Mouse (Mus musculus): ENCODE data around the gene Paxip1. TPM values are rescaled to one million over a fixed set of nuclear protein-coding genes. Genes with fewer than 3 reads are reported as not detected.

Gene Paxip1
- polyA plus RNA-seq, 1 experiment, result 19.4 TPM

DNA sequence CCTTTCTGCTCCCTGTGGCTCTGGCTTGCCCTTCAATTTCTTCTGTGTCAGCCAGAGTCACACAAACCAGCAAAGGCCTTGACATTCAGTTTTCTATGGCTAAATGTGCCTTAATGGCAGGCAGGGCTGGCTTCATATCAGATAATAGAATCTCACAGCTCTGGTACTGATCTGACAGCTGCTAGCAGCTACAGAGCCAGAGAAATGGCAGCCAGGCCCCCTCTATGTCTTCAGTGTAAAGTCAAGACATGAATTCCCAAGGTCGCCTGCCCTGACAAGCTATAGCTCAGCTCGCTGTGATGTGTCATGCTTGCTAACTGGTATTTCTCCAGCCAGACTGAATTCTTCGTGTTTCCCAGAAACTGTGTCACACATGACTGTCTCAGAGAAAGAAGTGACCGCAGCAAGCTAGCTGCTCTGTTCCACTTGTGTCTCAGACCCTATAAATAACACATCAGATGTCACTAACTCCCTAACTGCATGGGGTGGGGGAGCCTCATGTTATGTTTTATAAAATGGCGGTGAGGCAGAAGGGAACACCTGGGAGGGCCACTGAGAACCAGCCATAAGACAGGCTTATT is 59.1 kb downstream of the Paxip1 start:
- H3K4me3 ChIP-seq (ENCODE audit: insufficient read depth, low read length), result no peak overlapping the region
- H3K27ac ChIP-seq (ENCODE audit: insufficient read depth, low read depth, low read length), result no peak overlapping the region
- H3K4me1 ChIP-seq (ENCODE audit: control insufficient read depth, insufficient read depth, low read length), result no peaks in the 10 kb centered on the region
- TF ChIP-seq CTCF (IDR thresholded peaks at IDR 0.05; ENCODE audit: low read depth, low read length), result no peak
- TF ChIP-seq POLR2A (IDR thresholded peaks at IDR 0.05; ENCODE audit: borderline replicate concordance, low read depth, low read length), result no peak

DNA sequence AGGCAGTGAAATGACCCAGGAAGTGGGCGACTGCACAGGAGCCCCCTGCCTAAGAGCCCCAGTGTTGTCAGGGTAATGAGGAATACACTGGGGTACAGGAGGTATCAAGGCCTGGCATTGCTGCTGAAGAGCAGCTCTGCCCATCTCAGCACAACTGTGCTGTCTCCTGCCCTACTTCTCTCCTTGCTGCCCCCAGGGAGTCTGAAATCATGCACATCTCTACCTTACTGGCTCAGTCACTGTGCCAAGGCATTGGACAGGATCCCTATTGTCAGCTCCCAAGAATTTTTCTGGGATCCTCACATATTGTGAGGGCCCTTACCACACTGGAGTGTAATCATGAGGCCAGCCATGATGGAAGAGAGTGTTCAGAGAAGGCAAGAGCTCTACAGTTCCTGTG is 60.1 kb downstream of the Paxip1 start:
- TF ChIP-seq CTCF (IDR thresholded peaks at IDR 0.05; ENCODE audit: low read depth, low read length), result no peak
- TF ChIP-seq POLR2A (IDR thresholded peaks at IDR 0.05; ENCODE audit: borderline replicate concordance, low read depth, low read length), result no peak

DNA sequence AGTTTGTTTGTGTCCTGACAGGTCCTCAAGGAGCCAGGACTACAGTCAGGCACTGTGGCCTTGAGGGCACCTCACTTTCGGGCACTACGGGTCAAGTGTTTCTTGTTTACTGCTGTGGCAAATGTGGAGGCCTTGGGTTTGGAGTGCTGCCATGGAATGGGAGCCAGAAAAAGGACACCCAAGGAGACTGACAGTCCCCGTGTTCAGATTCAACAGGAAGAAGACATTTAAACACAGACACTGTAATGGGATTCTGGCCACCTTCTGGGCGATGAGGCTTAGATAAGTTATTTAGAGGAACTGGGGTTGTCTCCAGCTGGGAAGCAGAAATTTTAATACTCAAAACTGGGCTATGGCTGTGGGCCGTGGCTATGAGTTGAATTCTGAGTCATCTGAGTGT is 60.8 kb downstream of the Paxip1 start:
- no peak for TF ChIP-seq CTCF (IDR thresholded peaks at IDR 0.05; ENCODE audit: low read depth, low read length)
- no peak for TF ChIP-seq POLR2A (IDR thresholded peaks at IDR 0.05; ENCODE audit: borderline replicate concordance, low read depth, low read length)
- Histone ChIP-seq H3K27ac (ENCODE audit: insufficient read depth, low read depth, low read length) (no peak overlapping the region), H3K4me3 (ENCODE audit: insufficient read depth, low read length) (no peak overlapping the region), H3K4me1 (ENCODE audit: control insufficient read depth, insufficient read depth, low read length) (no peaks in the 10 kb centered on the region)

More for the DNA sequence above, 60.1 kb downstream of the Paxip1 start:
- Histone ChIP-seq H3K4me1 (ENCODE audit: control insufficient read depth, insufficient read depth, low read length) (no peaks in the 10 kb centered on the region), H3K4me3 (ENCODE audit: insufficient read depth, low read length) (no peak overlapping the region), H3K27ac (ENCODE audit: insufficient read depth, low read depth, low read length) (no peak overlapping the region)

DNA sequence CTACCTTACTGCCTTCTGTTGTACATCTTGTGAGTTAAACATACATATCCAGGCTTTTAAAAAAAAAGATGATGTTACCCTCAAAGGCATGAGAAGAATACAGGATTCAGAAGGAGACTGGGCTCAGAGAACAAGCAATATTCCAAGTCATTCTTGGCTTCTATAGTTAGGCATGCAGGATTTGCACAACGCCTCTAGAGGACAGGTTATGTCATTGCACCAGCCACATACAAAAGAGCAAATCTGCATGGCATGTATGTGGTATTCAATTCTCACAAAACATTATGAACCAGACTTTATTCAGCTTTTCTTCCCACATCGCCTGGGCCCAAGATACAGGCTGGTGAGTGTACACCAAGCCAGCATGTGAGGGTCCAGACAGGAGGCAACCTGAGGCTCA is 67.0 kb downstream of the Paxip1 start:
- Histone ChIP-seq H3K27ac (ENCODE audit: insufficient read depth, low read depth, low read length) (no peak overlapping the region), H3K4me3 (ENCODE audit: insufficient read depth, low read length) (no peak overlapping the region), H3K4me1 (ENCODE audit: control insufficient read depth, insufficient read depth, low read length) (no peaks in the 10 kb centered on the region)
- no peak for TF ChIP-seq CTCF (IDR thresholded peaks at IDR 0.05; ENCODE audit: low read depth, low read length)
- no peak for TF ChIP-seq POLR2A (IDR thresholded peaks at IDR 0.05; ENCODE audit: borderline replicate concordance, low read depth, low read length)

DNA sequence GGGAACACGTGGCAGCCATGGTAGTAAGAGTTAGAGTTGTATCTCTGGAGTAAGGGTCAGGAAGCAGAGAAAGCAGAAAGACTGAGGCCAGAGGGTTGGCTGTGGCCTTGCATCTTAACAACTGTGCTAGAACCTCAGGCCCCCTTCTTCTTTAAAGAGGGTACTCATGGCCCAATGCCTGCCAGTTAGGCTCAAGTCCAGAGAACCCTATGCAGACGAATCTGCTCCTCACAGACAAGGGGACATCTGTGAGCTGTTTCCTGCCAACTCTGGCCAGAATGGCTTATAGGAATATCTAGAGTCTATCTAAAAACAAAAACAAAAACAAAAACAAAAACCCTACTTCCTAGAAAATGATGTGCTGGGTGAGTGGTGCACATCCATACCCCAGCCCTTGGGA is 72.2 kb downstream of the Paxip1 start:
- no peaks in the 10 kb centered on the region for H3K4me1 ChIP-seq (ENCODE audit: control insufficient read depth, insufficient read depth, low read length)
- H3K4me3 ChIP-seq (ENCODE audit: insufficient read depth, low read length), result no peak overlapping the region
- TF ChIP-seq POLR2A (IDR thresholded peaks at IDR 0.05; ENCODE audit: borderline replicate concordance, low read depth, low read length), result no peak
- no peak for TF ChIP-seq CTCF (IDR thresholded peaks at IDR 0.05; ENCODE audit: low read depth, low read length)
- no peak overlapping the region for H3K27ac ChIP-seq (ENCODE audit: insufficient read depth, low read depth, low read length)

DNA sequence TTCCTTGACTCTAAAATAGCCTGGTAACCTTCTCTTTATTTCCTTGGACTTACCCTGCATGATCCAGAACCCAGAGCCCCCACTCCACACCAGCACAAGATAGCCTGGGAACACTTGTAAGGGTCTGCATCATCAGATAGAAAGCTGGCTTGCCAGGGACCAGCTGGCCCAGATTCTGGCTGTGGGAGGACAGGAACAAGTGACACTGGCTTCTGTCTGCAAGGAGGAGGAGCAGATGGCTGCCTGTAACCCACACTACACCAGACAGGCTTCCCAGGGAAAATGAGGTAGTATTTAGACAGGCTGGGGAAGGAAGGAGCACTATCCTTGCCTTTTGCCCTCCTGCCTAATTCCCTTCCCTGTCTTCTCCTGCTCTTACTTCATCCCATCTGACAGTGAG is 74.2 kb downstream of the Paxip1 start:
- TF ChIP-seq POLR2A (IDR thresholded peaks at IDR 0.05; ENCODE audit: borderline replicate concordance, low read depth, low read length) (no peak), CTCF (IDR thresholded peaks at IDR 0.05; ENCODE audit: low read depth, low read length) (no peak)
- H3K27ac ChIP-seq (ENCODE audit: insufficient read depth, low read depth, low read length), result no peak overlapping the region
- no peak overlapping the region for H3K4me3 ChIP-seq (ENCODE audit: insufficient read depth, low read length)
- H3K4me1 ChIP-seq (ENCODE audit: control insufficient read depth, insufficient read depth, low read length), result no peaks in the 10 kb centered on the region

DNA sequence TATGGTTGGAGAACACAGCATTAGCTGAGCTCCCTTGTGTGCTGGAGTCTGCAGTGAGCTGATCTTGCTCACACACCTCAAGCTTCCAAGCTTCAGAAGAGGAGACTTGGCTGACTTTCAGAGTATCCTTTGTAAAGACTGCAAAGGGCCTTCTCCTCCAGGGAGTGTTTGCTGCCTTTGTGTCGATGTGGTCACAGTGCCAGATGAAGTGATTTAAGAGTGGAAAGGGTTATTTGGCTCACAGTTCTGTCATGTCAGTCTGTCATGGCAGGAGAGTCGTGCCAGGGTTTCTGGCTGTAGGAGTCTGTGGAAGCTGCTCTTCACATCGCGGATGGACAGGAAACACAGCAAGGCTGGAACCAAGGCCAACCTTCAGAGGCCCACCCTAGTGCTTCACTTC is 75.5 kb downstream of the Paxip1 start:
- Histone ChIP-seq H3K4me1 (ENCODE audit: control insufficient read depth, insufficient read depth, low read length) (no peaks in the 10 kb centered on the region), H3K4me3 (ENCODE audit: insufficient read depth, low read length) (no peak overlapping the region), H3K27ac (ENCODE audit: insufficient read depth, low read depth, low read length) (no peak overlapping the region)
- TF ChIP-seq CTCF (IDR thresholded peaks at IDR 0.05; ENCODE audit: low read depth, low read length), result no peak
- TF ChIP-seq POLR2A (IDR thresholded peaks at IDR 0.05; ENCODE audit: borderline replicate concordance, low read depth, low read length), result no peak

DNA sequence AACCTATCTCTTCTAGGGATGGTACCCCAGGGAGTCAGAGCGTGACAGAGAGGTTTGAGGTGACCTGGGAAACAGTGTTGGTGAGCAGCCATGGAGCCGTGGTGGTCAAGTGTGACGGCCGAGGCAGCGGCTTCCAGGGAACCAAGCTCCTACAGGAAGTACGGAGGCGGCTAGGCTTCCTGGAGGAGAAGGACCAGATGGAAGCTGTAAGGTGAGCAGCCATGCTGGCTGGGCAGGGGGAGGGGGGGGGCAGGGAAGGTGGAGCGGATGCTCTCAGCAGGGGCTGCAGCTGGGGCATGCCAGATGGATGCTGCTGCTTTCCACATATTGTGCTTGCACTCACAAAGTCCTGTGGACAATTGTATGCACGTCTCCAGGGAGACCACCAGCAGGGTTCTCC is 77.1 kb downstream of the Paxip1 start:
- Histone ChIP-seq H3K4me3 (ENCODE audit: insufficient read depth, low read length) (no peak overlapping the region), H3K4me1 (ENCODE audit: control insufficient read depth, insufficient read depth, low read length) (no peaks in the 10 kb centered on the region), H3K27ac (ENCODE audit: insufficient read depth, low read depth, low read length) (no peak overlapping the region)
- no peak for TF ChIP-seq CTCF (IDR thresholded peaks at IDR 0.05; ENCODE audit: low read depth, low read length)
- TF ChIP-seq POLR2A (IDR thresholded peaks at IDR 0.05; ENCODE audit: borderline replicate concordance, low read depth, low read length), result no peak

DNA sequence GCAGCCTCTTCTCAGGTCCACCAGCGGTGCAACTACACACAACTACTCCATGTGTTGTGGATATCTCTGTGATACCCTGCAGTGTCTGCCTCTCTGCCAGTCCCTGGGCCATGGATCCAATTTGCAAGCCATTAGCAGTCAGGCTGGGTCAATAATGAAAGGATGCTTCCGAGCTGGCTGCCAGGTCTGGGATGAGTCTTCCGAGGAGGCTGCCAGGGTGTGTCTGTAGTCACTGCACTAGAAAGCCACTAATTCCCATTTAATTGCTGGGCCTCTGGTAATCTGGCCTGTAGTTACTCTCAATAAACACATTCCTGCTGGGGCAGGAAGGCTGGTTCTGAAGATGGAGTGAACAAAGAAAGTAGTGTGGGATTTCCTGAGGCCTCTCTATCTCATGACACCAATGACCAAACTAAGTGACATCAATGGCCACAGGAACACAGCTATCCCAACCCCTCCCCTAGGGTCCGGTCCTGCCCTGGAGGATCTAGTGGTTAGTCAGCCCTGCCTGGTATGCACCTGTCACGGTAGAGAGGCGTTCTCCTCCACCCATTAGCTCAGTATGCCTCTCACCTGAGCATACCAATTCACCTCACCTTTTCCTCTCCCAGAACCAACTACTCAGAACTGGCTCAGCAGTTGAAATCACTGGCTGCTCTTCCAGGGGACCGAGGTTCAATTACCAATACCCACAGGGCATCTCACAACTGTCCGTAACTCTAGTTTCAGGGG is 79.9 kb downstream of the Paxip1 start:
- no peak overlapping the region for H3K4me3 ChIP-seq (ENCODE audit: insufficient read depth, low read length)
- H3K27ac ChIP-seq (ENCODE audit: insufficient read depth, low read depth, low read length), result no peak overlapping the region
- no peaks in the 10 kb centered on the region for H3K4me1 ChIP-seq (ENCODE audit: control insufficient read depth, insufficient read depth, low read length)
- no peak for TF ChIP-seq POLR2A (IDR thresholded peaks at IDR 0.05; ENCODE audit: borderline replicate concordance, low read depth, low read length)
- TF ChIP-seq CTCF (IDR thresholded peaks at IDR 0.05; ENCODE audit: low read depth, low read length), result no peak

DNA sequence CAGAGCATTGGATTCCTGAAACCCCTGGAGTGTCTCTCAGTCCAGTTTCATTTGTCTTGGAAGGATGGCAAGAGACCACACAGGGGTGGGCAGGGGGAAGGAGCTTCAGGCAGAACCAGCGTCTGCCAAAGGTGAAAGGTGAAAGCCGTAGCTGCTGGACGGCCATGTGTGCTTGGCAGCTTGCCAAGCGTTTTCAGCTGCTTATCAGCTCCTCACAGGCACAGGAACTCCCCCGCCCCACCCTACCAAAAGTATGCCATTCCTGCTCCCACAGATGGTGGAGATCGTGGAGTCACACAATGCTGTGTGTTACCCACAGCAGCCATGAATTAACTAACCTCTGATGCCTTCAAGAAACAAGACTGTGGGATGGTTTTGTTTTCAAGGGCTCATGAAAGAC is 83.3 kb downstream of the Paxip1 start:
- H3K27ac ChIP-seq (ENCODE audit: insufficient read depth, low read depth, low read length), result no peak overlapping the region

More for the DNA sequence above, 83.3 kb downstream of the Paxip1 start:
- no peaks in the 10 kb centered on the region for H3K4me1 ChIP-seq (ENCODE audit: control insufficient read depth, insufficient read depth, low read length)
- no peak overlapping the region for H3K4me3 ChIP-seq (ENCODE audit: insufficient read depth, low read length)
- no peak for TF ChIP-seq CTCF (IDR thresholded peaks at IDR 0.05; ENCODE audit: low read depth, low read length)
- TF ChIP-seq POLR2A (IDR thresholded peaks at IDR 0.05; ENCODE audit: borderline replicate concordance, low read depth, low read length), result no peak
